Mouse (Mus musculus) neutrophil, adult 5-6 weeks (primary cell): Measurements from ENCODE around the gene Pdk1. TPM values are rescaled to one million over a fixed set of nuclear protein-coding genes. Genes with fewer than 3 reads are reported as not detected.
A peak's percentile ranks its signal among the peaks of the same experiment; 100 is the strongest.
"Not testable (repeated sequence)": the region's sequence is repeated elsewhere in the genome, so short reads cannot be mapped to it uniquely, and the experiment has no call there.

Source experiments
- ATAC-seq: fragments of 151-379, 151-347 bp; 2 replicates; pipeline ENCODE4 v1.8.0; 2017; ENCODE audit warnings: mild to moderate bottlenecking, moderate TSS enrichment; ENCODE audit not compliant: insufficient number of reproducible peaks, poor library complexity, low FRiP score, severe bottlenecking; ENCODE audit errors: extremely low read depth
- total RNA-seq: library from RNA; stranded (forward); fragments of 200-1000 nt; gene quantifications from 2 replicates; pipeline ENCODE4 v1.2.3, GENCODE M21; 2017

The Pdk1 gene
- total RNA-seq, 1 experiment from 2014 or later = 39.0 TPM

DNA sequence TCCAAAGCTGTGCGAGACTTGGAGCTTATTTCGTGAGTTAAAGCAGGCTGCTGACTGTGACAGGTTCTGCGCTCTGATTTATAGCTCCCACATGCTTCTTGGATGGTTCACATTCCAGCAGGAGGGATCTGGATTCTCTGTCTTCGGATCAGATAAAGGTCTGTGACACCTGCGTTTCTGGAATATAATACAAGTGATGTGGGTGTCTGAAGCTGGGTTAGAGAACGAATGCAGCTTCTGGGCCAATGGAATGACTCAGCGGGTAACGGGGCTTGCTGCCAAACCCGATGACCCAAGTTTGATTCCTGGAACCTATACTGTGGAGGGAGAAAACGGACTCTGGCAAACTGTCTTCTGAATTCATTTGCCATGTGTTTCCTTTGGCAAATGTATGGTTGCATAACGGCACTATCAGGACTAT is 46.2 kb downstream of the Pdk1 start:
- no peak for ATAC-seq

DNA sequence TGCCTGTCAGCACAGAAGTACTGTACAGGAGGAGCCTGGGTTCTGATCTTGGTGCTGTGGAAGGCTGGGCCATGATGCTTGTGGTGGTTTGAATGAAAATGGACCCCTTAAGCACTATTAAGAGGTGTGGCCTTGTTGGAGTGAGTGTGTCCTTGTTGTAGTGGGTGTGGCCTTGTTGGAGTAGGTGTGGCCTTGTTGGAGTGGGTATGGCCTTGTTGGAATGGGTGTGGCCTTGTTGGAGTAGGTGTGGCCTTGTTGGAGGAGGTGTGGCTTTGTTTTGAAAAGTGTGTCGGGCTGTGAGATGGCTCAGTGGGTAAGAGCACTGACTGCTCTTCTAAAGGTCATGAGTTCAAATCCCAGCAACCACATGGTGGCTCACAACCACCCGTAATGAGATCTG is 51.9 kb downstream of the Pdk1 start:
- ATAC-seq = not testable (repeated sequence)

DNA sequence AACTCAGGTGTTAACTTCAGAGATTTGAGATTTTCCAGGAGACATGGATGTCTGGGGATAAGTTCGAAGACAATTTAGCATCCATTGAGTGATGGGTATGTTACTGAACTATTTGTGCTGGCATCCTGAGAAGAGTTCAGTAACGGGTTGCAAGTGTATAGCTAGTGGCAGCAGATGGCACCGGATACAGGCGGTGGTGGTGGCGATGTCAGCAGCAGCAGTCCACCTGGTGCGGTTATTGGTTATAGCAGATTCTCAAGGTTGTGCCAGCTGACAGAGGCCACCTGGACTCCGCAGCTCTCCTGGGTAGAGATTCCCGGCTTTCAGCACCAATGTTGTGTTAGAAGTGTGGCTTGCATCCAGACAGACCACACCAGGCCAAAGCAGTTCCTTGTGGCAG is 61.0 kb downstream of the Pdk1 start:
- ATAC-seq = no peak

DNA sequence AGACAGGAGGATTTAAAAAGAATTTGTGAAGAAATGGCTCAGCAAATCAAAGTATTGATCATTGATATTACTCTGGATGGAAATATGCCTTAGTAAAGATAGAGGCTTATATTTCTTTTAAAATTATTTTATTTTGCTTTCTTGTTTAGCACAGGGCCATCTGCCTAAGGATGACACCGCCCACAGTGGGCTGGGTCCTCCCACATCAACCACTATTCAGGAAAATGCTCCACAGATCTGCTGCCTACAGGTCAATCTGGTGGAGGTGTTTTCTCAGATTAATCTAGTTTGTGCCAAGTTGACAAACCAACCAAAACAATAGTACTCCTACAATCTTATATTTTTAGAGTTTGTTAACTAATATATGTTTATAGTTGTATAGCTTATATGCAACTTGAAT is 63.7 kb downstream of the Pdk1 start:
- no peak for ATAC-seq

DNA sequence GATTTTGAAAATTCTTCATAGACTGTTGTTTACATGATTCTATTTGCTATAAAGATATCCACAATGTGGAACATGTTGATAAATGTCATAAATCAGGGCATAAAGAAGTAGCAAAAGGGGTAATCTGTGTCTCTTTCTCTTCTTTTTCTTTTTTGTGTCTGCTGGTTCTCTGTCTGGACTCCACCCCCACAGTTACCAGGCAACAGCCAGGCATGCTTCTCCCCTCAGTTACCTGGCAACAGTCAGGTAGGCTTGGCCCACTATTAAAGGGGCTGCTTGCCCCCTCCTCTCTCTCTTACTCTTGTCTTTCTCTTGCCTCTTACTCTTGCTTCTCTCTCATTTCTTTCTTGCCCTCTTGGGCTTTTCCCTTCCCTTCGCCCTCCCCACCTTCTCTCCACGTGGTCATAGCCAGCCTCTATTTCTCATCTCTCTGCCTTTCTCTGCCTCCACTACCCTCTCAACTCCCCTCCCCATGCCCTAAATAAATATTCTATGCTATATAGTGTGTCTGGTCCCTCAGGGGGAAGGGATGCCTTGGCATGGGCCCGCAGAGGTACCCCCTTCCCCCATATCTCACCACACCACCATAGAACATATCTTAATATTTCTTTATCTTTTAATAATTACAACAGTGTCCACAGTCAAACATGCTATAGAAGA is 64.8 kb downstream of the Pdk1 start:
- no peak for ATAC-seq

DNA sequence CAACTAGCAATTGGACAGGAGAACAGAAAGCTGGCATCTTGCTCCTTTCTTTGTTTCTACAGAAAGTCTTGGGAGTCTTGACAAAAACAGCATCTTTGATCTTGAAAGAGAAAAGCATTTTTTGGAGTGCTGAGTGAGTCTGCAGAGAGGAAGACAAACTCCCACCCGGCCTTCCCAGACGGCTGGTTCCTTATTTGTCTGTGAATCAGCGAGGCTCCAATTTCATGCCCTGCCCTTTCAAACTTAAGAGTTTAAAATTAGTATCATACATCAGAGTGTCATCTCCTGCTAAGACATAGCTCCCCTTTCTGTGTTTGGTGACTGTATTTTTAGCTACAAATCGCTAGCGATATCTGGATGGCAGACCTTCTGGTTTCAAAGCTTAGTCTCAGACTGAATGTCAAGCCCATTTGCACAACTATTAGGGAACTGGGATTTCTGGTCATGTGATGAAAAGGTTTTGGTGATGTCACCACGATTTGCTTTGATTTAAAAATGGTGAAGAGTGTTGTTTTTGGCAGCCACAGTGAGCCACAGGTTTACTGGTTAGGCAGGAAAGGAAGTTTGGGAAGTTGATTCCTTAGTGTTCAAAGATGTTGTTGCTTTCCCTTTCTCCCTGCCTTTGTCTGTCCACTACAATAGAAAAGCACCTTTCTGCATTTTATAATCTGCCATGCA is 65.8 kb downstream of the Pdk1 start:
- no peak for ATAC-seq

DNA sequence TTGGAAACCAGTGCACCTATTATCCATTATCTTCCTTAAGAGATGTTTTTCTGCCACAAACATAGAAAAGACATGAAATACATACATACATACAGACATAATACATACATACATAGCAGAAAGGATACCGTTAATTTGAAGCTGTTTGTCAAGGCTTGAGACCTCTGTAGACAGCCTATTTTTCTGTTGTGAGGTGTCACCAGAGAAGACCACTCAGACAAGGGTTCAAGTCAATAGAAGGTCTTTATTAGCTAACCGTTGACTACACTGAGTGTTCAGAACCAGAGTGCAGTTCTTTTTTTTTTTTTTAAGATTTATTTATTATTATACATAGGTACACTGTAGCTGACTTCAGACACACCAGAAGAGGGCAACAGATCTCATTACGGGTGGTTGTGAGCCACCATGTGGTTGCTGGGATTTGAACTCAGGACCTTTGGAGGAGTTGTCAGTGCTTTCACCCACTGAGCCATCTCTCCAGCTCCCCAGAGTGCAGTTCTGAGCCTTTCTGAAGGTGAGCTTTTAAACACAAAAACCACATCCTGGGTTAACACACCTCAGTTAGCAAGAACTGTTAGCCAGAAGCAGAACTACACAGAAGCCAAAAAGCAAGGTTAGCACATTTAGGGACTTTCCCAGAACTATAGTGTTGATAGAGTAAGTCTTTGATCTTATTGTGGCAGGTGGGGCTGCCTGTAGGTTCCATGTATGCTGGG is 68.1 kb downstream of the Pdk1 start:
- ATAC-seq = peak; percentile 72

DNA sequence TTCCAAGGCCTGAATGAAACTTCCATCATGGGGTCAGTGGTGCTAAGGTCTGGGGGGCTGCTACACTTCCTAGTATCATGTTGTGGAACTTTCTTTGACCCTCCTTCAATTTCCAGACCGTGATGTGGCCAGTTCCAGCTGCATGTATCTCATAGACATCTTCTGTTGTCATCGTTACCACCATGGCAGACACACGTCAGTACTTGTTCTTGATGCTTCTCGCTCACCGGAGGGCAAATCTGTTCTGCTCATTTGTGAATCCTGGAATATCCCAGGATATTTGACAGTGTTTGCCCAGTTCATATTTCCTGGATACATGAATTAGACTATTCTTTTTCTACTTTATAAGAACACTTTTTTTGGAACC is 68.7 kb downstream of the Pdk1 start:
- ATAC-seq = no peak

DNA sequence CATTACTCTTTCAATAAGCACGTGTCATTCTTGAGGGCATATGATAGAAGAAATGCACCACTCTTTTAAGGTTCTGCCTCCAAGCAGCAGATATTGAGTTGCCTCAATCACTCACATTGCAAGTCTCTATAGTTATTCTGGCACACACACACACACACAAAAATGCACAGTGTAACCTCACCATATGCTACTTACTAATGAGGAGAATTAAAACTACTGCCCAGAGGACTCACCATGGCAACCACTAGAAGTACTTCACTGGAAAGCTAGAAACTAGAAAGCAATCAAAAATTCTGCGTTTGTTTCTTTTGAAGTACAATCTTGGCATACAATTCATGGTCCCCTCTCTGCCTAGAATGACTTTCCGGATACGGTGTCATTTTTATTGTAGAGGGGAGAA is 78.2 kb downstream of the Pdk1 start:
- no peak for ATAC-seq

Other genes with a start within 250 kb of the Pdk1 start
- 57.4 and 59.8 TPM in 2 replicates for gene Itga6, start 127.6 kb upstream of the Pdk1 start, total RNA-seq
- gene Rapgef4, start 108.0 kb downstream of the Pdk1 start, total RNA-seq = 73.5 and 91.8 TPM in 2 replicates